ENCODE assay signal across 11 mouse cellular contexts in the genomic region with DNA sequence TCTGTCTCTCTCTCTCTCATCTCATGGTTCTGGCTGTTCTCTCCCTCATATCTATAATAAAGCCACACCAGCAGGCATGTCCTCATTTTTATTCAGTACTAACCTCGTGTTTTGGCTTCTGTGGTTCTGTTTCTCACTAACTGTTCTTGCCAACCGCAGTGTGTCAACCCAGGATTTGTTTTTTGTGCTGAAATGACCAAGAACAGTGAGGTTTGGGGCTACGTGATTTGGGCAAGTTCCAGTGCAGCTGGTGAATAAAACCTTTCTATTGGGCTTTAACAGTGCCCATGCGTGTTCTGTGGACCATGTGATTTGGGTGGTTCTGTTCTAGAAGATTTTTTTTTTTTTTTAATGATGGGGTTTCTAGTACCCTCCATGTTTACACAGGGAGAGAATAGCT.
A peak's percentile ranks its signal among the peaks of the same experiment; 100 is the strongest.
DNase-seq lines count a peak whose midpoint lies in the region; ATAC-seq lines count a peak whose summit lies in the region.
"Had no signal": no experiment of that assay in that cellular context is flagged by ENCODE, and none has a peak within 500 bp of the region (broad histone marks: within the 10 kb centered on the region; RNA-seq: fewer than 3 reads in every experiment).

No protein-coding gene starts in this region.

- 52% methylated on average over 4 of the region's 4 CpGs for WGBS in hindbrain, embryonic 15.5 days
- 77% methylated on average over 4 of the region's 4 CpGs for WGBS in hindbrain, embryonic 12.5 days
- WGBS in forebrain, embryonic 14.5 days, result 23% methylated on average over 4 of the region's 4 CpGs

- H3K9me3 ChIP-seq in hindbrain, embryonic 15.5 days, result no peaks in the 10 kb centered on the region
- H3K9me3 ChIP-seq in hindbrain, embryonic 12.5 days (replicated peaks), result peaks cover 3% of the 10 kb centered on the region; the same call in 1 of the 2 replicates
- H3K9me3 ChIP-seq in forebrain, embryonic 14.5 days (replicated peaks; ENCODE audit: control insufficient read depth, low read length), result no peaks in the 10 kb centered on the region

- DNase-seq in forebrain, embryonic 14.5 days (ENCODE audit: low spot score), result peak; percentile 92
- peak; percentile 63 to 90 for DNase-seq in layer of hippocampus, postnatal 14 days (ENCODE audit: low spot score in 2 of 2)
- peak; percentile 23 for DNase-seq in right cerebral cortex, postnatal 25 days
- DNase-seq in lung, adult 18-20 months, result no peak
- no peak for DNase-seq in retina, embryonic 14.5 days (ENCODE audit: low spot score)
- DNase-seq: lung, adult 2 months had no signal

- H3K9ac ChIP-seq in hindbrain, embryonic 15.5 days, result no peak overlapping the region
- H3K9ac ChIP-seq in hindbrain, embryonic 12.5 days, result no peak overlapping the region
- H3K9ac ChIP-seq in forebrain, embryonic 14.5 days (ENCODE audit: low read length), result no peak overlapping the region

- H3K27ac ChIP-seq in hindbrain, embryonic 15.5 days (replicated peaks), result peak overlapping the region; percentile 53; the same call in 1 of the 2 replicates
- H3K27ac ChIP-seq in hindbrain, embryonic 12.5 days, result no peak overlapping the region
- H3K27ac ChIP-seq in forebrain, embryonic 14.5 days (ENCODE audit: low read depth, low read length), result peak overlapping the region; percentile 82

- peak; percentile 69; the same call in 1 of the 2 replicates for ATAC-seq in hindbrain, embryonic 15.5 days (ENCODE audit: low FRiP score, low read depth)
- ATAC-seq in hindbrain, embryonic 12.5 days (ENCODE audit: low FRiP score), result no peak
- peak; percentile 70 for ATAC-seq in forebrain, embryonic 14.5 days
- ATAC-seq: CD4-positive, CD25-positive, alpha-beta regulatory T cell, adult 4 months had no signal

- no peak overlapping the region for H3K4me2 ChIP-seq in hindbrain, embryonic 15.5 days
- H3K4me2 ChIP-seq in hindbrain, embryonic 12.5 days (replicated peaks), result no peak overlapping the region
- no peak overlapping the region for H3K4me2 ChIP-seq in forebrain, embryonic 14.5 days (ENCODE audit: low read length)
- H3K4me2 ChIP-seq: heart, embryonic 11.5 days had no signal

- no peaks in the 10 kb centered on the region for H3K27me3 ChIP-seq in hindbrain, embryonic 15.5 days
- no peaks in the 10 kb centered on the region for H3K27me3 ChIP-seq in hindbrain, embryonic 12.5 days
- H3K27me3 ChIP-seq in forebrain, embryonic 14.5 days (replicated peaks; ENCODE audit: control insufficient read depth, insufficient read depth, low read length), result no peaks in the 10 kb centered on the region

- H3K36me3 ChIP-seq in hindbrain, embryonic 15.5 days, result no peaks in the 10 kb centered on the region
- no peaks in the 10 kb centered on the region for H3K36me3 ChIP-seq in hindbrain, embryonic 12.5 days
- H3K36me3 ChIP-seq in forebrain, embryonic 14.5 days (ENCODE audit: control insufficient read depth, insufficient read depth, low read length), result no peaks in the 10 kb centered on the region

- H3K4me1 ChIP-seq in hindbrain, embryonic 15.5 days (replicated peaks), result 0 out of 2 replicates have a peak, but pooled peaks cover 10% of the 10 kb centered on the region
- peaks cover 3% of the 10 kb centered on the region; the same call in 1 of the 2 replicates for H3K4me1 ChIP-seq in hindbrain, embryonic 12.5 days
- peaks cover 17% of the 10 kb centered on the region for H3K4me1 ChIP-seq in forebrain, embryonic 14.5 days (ENCODE audit: control insufficient read depth, insufficient read depth, low read length)

- H3K4me3 ChIP-seq in hindbrain, embryonic 15.5 days, result no peak overlapping the region
- H3K4me3 ChIP-seq in hindbrain, embryonic 12.5 days, result no peak overlapping the region
- no peak overlapping the region for H3K4me3 ChIP-seq in forebrain, embryonic 14.5 days (ENCODE audit: low read depth, low read length)
- H3K4me3 ChIP-seq: megakaryocyte, embryonic 14.5 days had no signal

Comparison
In these comparisons a context has a peak if more than half of its experiments do, and no peak if none do; other contexts are left out.
1. DNase-seq: peak in forebrain, embryonic 14.5 days (single experiment), layer of hippocampus, postnatal 14 days (2 of 2) and right cerebral cortex, postnatal 25 days (single experiment); none in lung, adult 18-20 months (0 of 2) and retina, embryonic 14.5 days (single experiment).